Mouse (Mus musculus): ENCODE measurements around the gene Slc4a4. TPM values are rescaled to one million over a fixed set of nuclear protein-coding genes. Genes with fewer than 3 reads are reported as not detected.
A peak's percentile ranks its signal among the peaks of the same experiment; 100 is the strongest.

The Slc4a4 gene
- total RNA-seq, 2 experiments from 2014 or later: not detected

DNA sequence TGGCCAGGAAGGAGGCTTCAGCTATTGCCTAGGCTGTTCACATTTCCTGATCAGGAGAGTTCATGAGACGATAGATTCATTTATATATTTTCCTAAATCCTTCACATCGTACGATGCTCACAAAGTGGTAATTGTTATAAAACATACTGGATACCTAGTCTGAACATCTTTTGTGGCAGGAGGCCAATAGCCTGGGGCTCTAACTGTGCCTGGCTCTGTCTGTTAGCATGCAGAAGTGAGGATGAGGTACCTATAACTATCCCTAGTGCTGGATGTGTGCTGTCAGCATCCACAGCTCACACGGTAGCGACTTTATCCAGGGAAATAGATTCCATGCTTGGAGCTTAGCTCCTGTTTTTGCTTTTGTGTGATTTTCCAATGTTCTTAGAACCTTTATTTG is 28.5 kb downstream of the Slc4a4 start:
- no peak for ATAC-seq (replicated peaks; ENCODE audit: poor library complexity)

DNA sequence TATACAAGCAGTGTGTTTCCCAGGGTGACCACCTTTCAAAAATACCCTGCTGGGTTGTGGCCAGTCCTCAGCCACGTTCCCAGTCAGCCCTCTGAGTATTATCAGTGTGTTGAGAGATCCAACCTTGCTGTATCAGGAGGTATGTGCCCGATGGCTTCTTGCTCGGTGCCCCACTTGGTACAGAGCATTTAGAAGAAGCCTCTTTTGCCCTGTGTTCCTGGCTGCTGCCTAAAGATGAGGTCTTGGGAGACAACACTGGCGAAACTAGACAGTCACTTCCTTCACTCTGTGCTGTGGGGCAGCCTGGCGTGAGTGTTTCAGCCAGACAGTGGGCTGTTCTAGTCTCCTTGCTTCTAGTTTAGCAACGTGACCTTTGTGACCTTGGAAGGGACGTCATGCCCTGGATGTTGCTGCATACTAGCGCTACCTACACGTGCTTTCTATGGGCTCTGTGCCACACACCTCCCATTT is 29.9 kb downstream of the Slc4a4 start:
- no peak for ATAC-seq (replicated peaks; ENCODE audit: poor library complexity)

DNA sequence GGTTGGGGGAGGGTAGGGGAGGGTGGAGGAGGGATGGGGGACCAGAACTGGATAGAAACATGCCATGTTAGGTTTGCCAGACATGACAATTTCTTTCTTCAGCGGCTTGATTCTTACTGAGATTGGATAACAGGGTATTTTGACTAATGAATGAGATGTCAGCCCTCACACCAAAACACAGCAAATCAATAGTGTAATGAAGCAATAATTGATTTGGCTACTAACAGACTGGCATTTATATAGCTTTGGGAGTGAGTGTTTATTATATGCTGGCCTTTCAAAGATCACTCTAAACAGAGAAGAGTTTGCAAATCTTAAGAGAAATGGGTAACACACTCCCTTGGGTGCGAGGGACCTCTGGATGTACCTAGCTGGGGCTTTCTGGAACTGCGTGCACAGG is 30.6 kb downstream of the Slc4a4 start:
- no peak for ATAC-seq (replicated peaks; ENCODE audit: poor library complexity)

DNA sequence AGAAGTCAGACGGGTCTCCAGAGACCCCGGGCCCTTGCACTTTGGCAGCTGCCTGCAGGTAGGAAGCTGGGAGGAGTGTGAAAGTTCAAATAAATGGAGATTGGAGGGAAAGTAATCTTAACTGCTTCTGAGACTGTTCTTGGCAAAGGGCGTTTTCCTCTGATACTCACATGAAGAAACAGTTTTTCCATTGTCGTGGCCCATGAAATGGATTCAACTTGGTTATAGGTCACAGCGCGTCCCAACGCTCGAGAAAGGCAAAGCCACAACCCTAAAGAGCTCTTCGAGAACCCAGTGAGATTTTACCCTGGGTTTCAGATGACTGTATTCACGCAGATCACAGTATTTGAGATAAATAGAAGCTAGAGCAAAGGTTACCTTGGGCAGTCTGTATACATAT is 31.0 kb downstream of the Slc4a4 start:
- no peak for ATAC-seq (replicated peaks; ENCODE audit: poor library complexity)

DNA sequence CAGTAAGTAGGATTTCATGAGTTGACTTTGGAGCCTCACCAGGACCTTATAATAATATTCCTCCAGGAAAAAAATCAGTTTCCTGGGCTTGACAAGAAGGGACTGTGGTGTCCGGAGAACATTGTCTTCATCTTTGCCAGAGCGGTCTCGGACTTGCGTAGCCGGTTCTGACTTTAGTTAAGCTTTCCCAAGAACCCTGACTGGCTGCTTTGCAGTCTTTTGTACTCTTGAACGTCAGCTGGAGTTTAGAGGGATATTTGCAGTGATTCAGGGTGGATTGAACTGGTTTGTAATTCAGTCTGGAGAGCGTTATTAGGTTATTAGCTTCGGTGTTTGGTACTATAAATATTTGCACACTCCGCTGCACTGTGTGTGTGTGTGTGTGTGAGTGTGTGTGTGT is 31.9 kb downstream of the Slc4a4 start:
- no peak for ATAC-seq (replicated peaks; ENCODE audit: poor library complexity)

DNA sequence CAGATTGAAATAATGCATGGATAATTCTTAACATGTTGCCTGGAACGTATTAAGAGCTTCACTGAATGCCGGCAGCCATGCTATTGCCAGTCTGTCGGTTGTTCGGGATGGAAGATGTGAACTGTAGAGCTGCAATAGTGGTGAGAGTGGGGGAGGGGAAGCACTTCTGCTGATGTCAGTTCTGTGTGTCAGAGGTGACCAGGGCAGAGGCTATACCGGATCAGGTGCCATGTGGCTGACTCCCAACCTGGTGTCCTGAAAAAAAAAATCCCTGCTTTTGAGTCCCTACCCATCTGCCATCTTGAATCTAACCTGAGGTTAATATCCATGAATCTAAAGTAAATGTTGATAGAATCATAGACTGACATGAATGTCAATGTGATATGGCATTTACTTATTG is 39.0 kb downstream of the Slc4a4 start:
- no peak for ATAC-seq (replicated peaks; ENCODE audit: poor library complexity)

DNA sequence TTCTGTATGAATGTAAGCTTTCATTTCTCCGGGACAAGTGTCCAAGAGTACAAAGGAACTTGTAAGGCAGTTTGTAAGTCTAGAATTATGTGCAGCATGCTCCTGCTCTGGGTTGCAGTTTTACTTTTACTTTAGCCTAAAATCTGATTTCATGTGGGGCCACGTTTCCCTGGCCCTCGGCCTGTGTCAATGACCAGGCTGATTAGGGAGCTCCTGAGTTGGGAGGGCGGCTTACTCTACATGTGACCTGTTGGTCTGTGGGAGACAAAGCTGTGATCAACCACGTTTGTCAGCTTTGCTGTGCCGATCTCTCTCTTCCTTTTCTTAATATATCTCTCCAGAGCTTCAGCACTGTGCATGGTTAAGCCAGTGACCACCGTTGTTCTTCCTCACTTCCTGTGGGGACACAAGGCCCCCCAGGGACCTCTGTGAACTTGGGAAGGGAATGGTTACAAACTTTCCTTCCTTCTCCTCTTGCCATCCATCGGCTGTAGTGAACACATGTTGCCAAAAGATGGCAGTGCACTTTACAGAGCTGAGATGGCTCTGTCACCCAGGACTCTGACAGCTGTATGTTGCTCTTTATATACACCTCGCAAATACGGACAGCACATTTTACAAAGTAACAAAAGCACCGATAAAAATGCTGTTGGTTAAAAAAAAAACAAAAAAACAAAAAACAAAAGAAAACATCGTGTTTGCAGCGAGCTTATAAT is 41.7 kb downstream of the Slc4a4 start:
- ATAC-seq (replicated peaks; ENCODE audit: poor library complexity): peak; percentile 83

DNA sequence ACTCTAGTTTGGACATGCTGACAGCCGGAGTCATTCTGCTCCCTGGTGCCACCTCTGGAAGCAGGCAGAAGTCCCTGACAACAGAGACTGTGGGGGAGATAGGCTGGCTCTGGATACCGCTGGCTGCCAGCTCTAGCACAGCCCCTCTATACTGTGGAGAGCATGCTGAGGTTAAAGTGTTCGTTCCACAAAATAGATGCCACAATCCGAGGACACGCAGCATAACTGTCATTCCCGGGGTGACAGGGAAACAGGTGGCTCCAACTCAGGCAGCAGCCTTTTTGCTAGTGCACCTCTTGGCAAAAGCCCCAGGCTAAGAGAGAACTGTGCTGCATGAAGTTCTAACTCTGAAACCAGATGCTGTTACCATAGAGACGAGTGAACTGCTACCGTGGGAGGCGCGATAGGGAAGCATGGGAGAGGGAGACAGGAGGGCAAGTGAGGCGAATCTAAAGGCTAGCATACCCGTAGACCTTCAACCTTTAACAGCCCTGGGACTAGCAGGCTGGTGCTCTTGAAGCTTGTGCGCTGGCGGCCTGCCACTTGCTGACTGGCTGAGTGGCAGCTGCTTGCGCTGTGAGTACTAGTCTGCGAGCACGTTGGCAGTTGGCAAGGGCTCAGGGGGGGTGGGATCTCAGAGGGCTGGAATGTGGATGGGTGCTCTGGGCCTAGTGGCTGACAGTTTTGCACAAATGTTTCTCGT is 42.9 kb downstream of the Slc4a4 start:
- no peak for ATAC-seq (replicated peaks; ENCODE audit: poor library complexity)

DNA sequence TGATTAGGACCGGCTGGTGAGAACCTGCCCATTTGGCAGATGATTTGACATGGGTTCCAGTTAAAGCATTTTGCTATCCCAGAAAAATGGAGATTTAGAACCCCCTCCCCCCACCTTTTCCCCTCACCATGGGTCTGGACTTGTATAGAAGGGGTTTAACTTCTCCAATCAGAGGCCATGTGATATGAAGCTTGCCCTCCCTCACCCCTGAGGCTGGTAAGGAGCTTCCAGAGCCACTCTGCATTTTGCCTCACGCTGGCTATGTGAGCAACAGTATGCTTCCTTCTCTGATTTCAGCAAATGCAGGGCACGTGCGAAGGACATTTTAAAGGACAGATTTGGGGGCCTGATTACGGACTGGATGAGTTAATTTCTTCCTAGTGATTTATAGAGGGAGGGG is 43.5 kb downstream of the Slc4a4 start:
- ATAC-seq (replicated peaks; ENCODE audit: poor library complexity): no peak

DNA sequence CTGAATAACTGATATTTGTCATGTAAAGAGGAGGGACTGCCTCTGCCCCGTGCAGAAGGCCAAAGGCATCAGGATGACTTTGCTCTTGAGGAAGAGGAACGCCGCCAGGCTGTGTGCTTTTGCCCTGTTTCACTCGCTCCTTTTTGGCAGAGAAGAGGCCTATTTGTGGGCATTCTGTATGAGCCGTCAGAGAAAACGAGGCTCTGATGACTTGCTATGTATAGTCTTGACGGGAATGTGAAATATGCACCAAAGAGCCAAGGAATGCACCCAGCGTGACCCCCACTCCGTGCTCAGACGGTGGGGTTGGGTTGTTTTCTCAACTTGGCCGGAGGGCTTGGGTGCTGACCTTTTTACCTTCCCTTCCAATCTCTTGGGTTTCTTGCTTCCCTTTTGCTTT is 44.0 kb downstream of the Slc4a4 start:
- no peak for ATAC-seq (replicated peaks; ENCODE audit: poor library complexity)

DNA sequence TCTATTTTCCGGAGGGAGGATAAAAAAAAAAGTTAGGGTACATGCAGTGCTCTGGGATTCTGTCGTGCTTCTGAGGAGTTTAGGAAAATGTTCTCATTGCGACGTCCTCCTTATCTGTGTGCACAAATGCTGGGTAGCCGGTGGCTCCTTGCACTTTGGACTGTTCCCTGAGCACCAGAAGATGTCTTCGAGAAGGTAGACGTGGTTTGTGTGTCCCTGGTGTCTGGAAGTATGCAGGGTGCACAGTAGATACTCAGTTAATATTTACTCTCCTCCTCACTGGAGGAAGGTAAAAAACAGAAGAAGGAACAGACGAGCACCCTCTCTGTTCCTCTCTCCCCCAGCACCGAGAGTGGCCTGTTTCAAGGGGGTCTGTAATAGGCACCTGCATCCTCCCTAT is 44.6 kb downstream of the Slc4a4 start:
- ATAC-seq (replicated peaks; ENCODE audit: poor library complexity): no peak

DNA sequence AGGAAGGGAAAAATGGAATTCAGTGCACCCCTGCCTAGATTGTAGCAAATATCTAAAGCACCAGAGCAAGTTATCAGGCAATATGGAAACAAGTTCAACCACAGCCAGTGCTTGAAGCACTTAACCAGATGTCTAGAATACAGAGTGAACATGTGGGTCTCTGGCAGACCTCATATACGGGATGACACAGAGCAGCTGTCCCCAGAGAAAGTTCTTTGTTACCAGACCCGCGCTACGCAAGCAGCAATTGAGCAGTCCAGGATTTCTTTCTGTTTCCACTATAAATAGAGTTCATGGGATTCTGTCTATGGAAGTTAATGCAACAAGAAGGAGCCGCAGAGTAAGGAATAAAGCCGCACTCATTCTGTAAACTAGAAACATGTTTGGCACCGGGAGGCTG is 46.8 kb downstream of the Slc4a4 start:
- no peak for ATAC-seq (replicated peaks; ENCODE audit: poor library complexity)

DNA sequence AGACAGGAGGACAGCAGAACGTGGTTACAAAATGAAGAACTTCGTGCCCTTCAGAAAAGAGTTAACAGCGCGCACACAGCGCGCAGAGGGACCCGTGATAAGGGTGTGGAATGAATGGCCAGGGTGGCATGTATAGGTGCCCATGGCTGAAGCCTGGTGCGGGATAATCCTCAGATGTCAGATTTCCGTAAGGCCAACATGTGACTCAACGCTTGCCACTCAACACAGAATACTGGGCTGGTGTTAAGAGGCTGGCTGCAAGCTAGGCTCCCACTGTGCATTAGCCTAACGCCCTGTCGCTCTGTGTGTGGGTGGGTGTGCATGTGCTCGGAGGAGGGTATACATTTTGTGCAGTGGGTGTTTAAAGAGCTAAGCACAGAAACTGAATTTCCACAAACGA is 47.3 kb downstream of the Slc4a4 start:
- ATAC-seq (replicated peaks; ENCODE audit: poor library complexity): peak; percentile 44; the same call in 1 of the 2 replicates

DNA sequence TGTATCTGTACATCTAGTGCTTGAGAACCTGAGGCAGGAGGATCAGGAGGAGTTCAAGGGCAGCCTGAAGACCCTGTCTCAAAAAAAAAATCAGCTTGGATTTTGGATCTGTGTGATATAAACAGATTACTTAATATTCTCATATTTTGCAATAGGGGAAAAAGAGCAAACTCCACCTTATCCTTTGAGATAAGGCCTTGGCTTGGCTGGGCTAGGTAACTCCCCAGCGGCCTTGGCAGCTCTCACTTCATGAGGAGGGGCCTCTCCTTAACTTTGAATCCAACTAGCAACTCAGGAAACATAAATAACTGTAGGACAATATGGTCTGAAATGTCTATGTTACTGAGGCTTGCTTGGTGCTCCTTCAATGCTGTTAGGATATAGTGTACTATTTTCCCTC is 51.6 kb downstream of the Slc4a4 start:
- no peak for ATAC-seq (replicated peaks; ENCODE audit: poor library complexity)

DNA sequence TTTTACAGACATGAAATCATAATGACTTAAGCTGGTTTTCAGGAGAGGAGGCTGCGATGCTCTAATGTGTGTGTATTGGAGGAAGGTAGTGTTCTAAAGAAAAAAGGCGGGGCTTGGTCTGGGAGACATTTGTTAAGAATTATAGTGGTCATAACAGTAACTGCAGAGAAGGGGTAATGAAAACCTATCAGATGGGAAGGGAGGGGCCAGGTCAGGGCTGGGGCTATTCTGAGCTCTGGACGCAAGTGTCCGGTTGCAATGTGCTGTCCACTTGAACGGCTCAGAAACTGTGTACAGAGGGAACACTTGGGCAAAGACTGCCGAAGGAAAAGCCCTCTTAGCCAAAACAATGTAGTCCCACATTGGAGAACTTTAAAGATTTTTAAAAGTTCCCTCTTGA is 52.5 kb downstream of the Slc4a4 start:
- no peak for ATAC-seq (replicated peaks; ENCODE audit: poor library complexity)

DNA sequence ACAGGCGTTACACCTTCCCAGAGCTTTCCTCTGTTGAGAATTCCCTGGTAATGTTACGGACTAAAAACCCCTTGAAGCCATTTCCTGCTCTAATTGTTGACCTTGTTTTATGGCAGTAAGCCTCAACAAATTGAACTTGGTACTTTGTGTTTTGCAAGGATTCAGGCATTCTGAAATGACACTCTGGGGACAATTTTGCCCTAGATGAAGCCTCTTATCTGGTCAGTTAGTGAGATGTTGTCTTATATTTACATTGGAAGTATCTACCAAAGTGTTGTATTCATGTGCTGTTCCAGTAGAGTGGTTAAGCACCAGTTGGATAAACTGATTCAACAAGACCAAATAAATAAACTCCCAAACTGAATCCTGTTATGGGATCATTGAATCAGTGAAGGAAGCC is 53.2 kb downstream of the Slc4a4 start:
- ATAC-seq (replicated peaks; ENCODE audit: poor library complexity): no peak

DNA sequence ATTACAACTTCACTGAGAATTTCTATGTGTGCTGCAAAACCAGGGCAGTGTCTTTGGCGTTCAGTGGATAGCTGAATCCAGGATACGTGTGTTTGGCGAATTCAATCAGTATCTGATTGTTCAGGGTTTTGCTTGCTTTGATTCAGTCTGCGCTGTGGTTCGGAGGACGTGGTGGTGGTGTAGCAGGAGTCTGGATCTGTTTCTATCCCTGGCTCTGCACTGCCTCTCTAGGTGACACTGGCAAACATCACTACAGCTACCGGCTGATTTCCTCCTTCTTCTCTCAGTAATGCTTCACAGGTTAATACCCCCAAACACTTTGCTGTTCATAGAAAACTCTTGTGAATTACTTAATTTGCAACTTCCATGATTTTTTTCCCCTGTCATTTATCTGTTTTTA is 55.3 kb downstream of the Slc4a4 start:
- ATAC-seq (replicated peaks; ENCODE audit: poor library complexity): no peak

DNA sequence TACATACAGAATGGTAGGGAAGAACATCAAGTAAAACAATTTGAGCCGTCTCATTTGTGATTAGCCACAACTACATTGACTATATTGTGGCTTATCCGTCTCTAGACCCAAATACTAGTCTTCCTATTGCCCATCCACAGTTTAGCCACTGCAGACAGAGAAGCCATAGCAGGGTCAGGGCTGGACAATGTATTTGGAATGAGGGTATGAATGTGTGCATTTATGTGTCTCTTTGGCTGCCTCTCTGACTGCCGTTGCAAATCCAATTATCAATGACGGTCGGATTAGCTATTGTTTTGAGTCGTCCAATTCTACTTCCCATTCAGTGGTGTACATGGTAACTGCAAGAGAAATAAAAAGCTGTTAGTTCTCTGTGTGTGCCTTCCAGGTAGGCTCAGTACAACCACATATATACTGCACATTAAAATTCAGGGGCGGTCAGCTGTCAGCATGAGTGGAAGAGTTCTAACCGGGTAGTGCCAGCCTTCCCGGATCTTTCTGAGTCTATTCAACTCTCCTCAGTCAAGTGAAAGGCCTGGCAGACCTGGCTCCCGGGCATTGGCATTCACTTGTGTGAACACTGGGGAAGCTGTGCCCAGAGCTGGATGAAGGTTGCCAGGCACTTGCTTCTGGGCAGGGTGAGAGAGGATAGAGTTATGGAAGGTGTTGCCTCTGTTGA is 59.2 kb downstream of the Slc4a4 start:
- no peak for ATAC-seq (replicated peaks; ENCODE audit: poor library complexity)

DNA sequence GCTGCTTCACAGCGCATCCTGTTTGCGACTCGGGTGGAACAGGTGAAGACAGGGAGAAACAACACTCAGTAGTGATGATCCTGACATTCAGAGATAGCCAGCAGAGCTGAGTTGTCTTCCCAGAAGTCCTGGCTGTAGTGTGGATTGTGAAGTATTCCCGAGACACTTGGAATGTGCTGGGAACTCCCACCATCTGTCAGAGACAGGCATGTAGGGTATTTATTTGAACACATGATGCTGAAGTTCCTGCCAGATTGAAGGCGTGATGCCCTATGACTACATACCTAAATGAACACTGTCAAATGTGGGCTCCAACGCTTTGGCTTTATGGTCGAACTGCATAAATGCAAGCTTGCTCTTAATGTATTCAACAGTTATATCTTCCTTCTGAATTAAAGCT is 63.7 kb downstream of the Slc4a4 start:
- no peak for ATAC-seq (replicated peaks; ENCODE audit: poor library complexity)

DNA sequence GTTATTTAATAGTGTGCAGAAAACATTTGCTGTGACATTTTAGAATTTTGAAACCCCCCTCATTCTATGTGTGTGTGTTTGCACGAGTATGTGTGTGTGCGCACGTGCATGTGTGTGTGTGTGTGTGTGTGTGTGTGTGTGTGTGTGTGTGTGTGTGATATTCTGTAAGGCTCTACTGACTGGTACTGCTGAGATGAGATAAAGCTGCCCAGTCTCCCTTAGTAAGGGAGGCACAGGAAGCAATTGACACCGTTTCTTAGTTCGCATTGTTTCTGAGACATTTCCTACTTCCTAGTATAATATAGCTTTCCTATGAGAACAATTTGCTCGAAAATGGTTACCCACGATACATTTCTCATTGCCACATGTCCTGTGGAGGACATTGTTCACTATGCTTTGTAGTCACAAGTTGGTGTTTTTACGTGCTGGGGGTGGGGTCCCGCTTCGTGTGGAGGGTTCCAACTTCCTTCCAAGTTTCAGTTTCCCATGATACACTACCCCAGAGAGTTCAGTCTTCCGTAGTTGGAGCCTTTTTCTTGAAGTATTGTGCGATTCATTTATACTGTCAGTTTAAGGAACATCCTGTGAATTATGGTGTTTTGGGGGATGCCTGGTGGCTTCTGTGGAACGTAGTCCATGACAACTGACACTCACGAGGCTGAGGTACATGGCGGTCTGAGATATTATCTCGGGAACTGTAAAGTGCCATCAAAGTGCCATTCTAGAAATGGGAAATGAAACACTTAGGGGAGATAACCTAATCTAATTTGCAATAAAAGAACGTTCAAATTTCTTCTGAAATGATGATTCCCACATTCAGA is 66.3 kb downstream of the Slc4a4 start:
- ATAC-seq (replicated peaks; ENCODE audit: poor library complexity): peak; percentile 76

DNA sequence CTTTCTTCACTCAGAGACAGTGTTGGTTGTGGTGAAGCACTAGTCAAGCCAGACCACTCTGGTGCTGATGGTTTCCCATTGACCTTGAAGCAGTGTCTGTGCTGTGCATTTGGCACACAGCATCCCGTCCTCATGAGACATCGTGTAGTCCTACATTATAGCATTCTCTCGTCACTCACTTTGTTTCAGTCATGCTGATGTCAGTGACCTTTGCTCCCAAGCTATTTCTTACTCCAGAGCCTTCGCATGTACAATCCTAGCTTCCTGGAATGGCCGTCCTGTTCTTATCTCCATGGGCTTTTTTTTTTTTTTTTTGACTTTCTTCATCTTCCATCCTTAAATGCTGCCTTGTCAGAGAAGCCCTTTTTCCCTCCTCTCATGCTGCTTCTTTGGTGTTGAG is 71.1 kb downstream of the Slc4a4 start:
- ATAC-seq (replicated peaks; ENCODE audit: poor library complexity): no peak
